Mouse (Mus musculus) thymus, postnatal 10 days (tissue): Measurements from ENCODE around the gene Clnk.

ENCODE experiments used
- DNase-seq, 2 experiments: peaks; one replicate each; pipeline ENCODE4 v3.0.0; 2021; ENCODE audit warnings: low spot score in 2 of 2

Clnk gene

DNA sequence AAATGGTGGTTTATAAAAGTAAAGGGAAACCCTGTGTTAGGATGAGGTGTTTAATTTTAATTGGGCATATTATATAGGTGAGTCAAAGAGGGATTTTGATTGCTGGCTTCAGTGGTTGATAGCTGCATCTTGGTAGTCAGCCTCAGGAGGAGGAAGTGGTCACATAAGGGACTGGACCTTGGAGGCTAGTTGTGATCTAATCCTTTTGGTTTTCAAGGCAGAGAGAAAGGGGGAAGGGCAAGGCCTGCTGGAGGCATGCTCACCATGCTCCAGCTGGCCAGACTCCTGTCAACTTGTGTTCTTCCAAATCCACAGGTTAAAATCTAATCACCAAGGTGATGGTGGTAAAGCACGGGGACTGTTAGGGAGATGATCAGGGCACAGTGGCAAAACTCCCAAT is 19.0 kb downstream of the Clnk start:
- no peak for DNase-seq

- no peak for DNase-seq
These were observed 26.4 kb downstream of the Clnk start for GRCm38 (mm10) chr5:38850171-38850570.

DNA sequence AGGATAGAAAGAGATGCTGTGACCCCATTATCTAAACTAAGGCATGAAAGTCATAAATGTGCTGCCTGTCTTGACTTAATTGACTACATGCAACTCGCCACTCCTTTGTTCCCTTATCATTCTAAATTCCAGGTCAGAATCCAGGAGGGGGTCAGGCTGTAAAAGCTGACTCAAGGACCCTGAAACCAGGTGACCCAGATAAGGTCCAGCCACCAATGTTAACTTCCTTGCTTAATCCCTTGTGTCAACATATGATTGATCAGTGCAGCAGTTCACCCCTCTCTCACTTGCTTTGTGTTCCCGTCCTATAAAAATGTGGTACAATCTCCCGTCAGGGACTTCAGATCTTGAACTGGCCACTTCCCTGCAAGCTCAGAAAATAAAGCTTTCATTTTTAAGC is 31.1 kb downstream of the Clnk start:
- DNase-seq, result no peak

- DNase-seq, result no peak
These were observed 32.3 kb downstream of the Clnk start for GRCm38 (mm10) chr5:38844312-38844711.

DNA sequence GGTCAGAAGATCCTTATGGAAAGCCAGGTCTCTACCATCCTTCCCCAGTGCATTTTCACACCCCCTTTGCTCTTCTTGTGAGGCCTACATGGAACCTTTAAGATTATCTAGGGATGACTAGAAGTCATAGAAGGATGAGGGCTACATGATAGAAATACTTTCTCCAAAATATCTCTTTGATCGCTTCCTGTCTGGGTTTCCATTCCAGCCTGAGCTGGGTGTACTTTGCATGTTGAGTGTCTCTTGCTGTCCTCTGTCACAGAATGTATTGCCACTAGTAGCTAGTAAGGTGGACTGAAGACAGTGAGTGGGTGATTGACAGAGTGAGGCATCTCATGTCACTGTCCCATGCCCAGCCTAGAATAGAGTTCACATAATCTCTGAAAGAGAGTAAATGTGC is 36.6 kb downstream of the Clnk start:
- no peak for DNase-seq

DNA sequence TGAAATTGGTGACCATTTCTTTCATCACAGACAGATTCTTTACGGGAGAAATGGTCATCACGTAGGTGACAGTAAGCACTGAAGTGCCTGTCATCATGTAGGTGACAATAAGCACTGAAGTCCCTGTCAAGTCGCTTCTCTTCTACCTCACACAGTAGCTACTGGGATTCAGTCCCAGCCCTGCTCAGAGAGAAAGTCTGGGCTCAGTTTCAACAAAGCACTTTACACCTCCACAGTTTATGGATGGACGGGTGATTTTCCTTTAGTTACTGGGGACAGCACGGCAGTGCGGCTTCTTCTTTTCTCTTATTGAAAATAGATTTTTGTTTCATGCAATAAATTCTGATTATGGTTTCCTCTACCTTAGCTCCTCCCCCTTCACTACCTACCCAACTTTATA is 49.3 kb downstream of the Clnk start:
- DNase-seq, result no peak

- no peak for DNase-seq
These were observed 50.0 kb downstream of the Clnk start for GRCm38 (mm10) chr5:38826586-38826985.

DNA sequence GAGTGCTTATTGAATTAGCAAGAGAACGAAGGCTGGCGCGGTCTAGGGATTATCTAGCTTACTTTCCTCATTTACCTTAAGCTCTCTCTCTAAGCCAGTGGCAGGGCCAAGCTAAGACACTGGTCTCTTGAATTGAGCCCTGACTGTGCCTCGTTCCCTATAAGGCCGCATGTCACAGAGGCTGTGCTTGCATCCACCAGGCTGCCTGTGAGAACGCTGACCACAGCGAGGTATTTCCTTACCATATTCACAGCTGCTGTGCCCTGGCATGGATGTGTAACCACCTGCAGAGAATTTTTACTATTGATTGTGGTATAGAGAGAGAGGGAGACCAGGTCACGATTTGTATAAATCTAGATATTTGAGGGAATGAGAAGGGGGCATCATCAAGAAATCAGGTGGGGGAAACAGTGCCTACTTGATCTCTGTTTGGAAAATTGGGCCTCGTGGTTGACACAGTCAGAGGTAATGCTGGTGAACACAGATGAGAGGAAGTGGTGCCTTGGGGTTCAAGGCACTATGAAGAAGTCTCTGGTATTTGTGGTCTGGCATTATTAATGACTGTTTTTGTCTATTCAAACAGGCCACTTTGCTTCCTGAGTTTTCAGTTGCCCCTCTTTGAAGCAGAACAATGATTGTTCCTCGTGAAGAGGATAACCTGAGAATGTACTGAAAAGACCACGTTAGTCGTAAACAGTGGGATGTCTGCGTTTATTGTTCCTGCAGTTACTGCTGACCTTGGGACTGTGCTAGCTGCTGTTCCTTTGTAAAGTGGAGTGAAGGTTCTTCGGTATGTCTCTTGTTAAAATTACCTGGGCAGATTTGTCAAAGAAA is 52.3 kb downstream of the Clnk start:
- no peak for DNase-seq

GRCm38 (mm10) chr5:38813391-38814109 is 63.1 kb downstream of the Clnk start:
- DNase-seq, result no peak

GRCm38 (mm10) chr5:38812916-38813315 is 63.7 kb downstream of the Clnk start:
- DNase-seq, result no peak

DNA sequence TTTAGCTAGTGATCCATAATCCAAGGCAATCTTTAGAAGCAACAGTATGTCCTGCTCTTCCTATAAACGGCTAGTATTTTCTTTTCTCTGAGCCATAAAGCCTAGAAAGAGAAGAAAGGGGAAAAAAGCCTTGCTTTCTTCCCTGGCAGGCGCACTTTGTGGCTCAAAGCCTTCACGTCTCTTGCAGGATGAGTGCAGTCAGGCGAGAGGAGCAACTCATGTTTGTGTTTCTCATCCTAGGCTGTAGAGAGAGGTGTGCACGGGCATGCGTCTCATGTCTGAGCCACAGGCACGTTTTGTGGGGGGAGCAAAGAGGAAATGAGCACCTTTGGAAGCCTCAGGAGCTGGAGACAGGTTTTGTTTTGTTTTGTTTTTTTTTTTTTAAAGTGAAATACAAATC is 64.2 kb downstream of the Clnk start:
- no peak for DNase-seq

- no peak for DNase-seq
These were observed 77.7 kb downstream of the Clnk start for GRCm38 (mm10) chr5:38798910-38799309.

DNA sequence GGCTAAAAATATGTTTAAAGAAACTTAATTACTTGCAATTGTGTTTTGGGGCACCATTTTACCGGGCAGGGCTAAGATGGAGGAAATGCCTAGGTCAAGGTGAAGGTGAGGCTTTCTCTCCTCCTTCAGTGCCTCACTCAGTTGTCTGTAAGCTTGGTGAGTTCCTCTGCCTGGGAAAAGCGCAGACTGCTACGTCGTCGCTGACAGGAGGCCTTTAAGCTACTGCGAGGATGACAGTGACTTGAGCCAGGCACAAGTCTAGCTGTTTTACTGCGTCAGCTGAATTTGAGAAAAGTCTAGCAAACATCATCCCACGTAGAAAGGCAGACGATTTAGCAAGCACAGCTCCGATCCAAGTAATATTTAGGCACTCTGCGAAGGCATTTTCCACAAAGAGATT is 81.5 kb downstream of the Clnk start:
- DNase-seq, result no peak

DNA sequence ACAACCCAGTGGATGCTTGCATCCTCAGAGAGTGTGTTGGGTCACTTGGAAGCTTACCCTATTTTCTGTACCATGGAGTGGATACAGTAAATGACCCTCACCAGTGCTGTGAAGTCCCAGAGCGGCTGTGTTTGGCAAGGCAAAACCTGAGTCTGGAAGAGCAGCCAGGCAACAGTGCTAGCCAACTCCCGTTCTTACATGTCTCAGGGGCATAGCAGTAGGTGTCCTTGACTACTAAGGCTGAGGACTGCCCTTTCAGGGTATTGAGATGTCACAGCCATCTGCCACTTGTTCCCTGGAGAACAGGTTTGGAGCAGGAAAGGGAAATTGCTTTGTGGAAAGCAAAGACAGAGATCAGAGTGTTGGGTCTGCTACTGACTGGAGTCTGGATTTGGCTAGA is 85.5 kb downstream of the Clnk start:
- no peak for DNase-seq

DNA sequence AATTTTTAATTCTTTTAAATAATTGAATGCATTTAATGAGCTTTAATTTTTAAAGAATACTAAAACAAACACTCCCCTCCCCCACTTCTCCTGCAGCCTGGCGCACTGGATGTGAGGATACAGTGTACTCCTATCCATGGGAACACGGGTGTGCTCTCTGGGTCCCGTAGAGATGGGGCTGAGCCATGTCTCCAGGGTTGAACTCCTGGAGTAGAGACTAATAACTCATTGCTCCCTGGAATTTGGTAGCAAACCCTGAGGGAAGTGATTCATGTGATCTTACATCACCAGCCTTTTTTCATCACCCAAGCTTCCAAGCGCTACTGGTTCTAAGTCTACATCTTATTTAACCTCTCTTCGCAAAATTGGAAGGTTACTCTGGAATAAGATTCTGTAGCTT is 87.8 kb downstream of the Clnk start:
- DNase-seq, result no peak

GRCm38 (mm10) chr5:38787851-38788520 is 88.6 kb downstream of the Clnk start:
- DNase-seq, result no peak

DNA sequence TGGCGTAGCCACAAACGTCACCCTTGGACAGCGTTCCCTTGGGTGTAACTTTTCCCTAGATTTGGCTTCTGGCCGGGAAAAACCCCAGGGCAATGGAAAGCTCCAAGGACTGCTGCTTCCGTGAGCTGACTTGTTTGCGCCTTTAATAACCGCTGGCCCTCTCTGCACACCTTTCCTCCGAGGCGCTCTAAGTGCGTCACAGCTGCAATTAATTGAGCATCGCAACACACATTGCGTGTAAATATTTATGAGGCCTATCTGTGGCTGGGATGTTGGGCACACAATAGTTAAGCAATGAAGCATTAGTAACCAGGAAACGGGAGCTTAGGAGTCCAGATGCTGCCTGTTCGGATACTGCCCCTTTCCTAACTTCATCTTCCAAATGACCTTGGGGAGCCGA is 90.5 kb downstream of the Clnk start:
- no peak for DNase-seq

DNA sequence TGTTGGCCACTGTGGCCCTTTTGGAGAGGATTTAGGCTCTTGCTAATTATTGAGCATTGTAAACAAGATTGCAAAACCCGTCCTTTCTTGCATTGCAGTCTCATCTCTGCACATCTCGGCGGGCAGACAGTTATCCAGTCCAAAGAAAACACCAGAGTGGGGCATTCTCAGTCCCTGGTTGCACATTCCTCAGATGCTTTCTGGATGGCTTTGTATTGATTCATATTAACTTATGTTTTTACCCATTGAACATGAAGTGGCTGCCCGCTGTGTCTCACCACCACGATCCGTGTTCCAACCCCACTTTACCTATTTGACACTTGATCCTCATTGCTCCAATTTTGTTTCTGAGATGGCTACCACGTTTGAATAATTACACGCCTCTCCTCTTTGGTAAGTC is 90.9 kb downstream of the Clnk start:
- DNase-seq, result no peak

GRCm38 (mm10) chr5:38781813-38782212 is 94.8 kb downstream of the Clnk start:
- peak; percentile 13 to 51 for DNase-seq

DNA sequence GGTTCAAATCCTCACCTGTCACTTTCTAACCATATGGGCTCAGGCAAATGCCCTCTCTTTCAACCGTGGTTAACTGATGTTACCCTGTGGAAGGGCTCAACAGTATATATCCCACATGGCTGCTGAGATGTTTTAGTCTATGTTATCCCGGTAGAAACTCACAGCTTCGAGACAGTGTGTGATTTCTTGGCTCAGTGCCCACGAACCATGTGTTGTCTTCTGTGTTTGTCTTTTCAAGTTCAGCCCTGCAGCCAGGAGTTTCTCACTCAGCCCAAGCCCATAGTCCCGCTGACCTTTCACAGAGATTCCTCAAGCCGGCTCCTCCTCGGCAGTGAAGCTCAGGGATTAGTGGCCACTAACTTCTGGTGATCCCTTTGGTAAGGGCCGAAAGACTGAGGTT is 96.0 kb downstream of the Clnk start:
- no peak for DNase-seq

DNA sequence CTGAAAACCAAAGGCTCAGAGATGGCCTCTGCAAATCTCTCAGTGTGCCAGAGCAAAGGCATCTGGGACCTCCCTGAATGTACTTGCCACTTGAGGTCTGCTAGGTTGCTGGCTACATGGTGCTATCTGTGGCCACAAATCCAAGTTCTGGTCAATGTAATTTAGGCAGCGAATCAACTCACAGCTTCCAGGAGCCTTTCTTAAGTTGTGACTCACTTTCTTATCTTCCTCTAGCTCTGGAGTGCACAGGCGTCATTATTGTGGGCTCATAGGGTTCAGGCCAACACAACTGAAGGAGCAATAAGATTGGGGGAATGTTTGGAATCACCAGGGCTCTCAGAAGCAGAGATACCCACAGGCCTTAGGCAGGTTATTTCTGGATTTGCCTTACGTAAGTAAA is 96.6 kb downstream of the Clnk start:
- no peak for DNase-seq

GRCm38 (mm10) chr5:38775500-38775899 is 101.1 kb downstream of the Clnk start:
- no peak for DNase-seq

- peak in 1 of 2 experiments; percentile 34 for DNase-seq
These were observed 121.7 kb downstream of the Clnk start for GRCm38 (mm10) chr5:38754950-38755349.
